ENCODE assay signal across 8 mouse cellular contexts in genomic region chr12:75702084-75702738, GRCm38 (mm10). TPM values are rescaled to one million over a fixed set of nuclear protein-coding genes. Genes with fewer than 3 reads are reported as not detected.
A peak's percentile ranks its signal among the peaks of the same experiment; 100 is the strongest.
DNase-seq lines count a peak whose midpoint lies in the region; ATAC-seq and TF ChIP-seq lines count a peak whose summit lies in the region.

No protein-coding gene starts in this region.

- no peaks in the 10 kb centered on the region for H3K36me3 ChIP-seq in embryonic facial prominence, embryonic 10.5 days (replicated peaks)
- H3K36me3 ChIP-seq in heart, embryonic 14.5 days (ENCODE audit: control insufficient read depth, insufficient read depth, low read length), result no peaks in the 10 kb centered on the region
- H3K36me3 ChIP-seq in limb, embryonic 14.5 days (ENCODE audit: control insufficient read depth, insufficient read depth, low read length), result no peaks in the 10 kb centered on the region

- peak overlapping the region; percentile 69 for H3K4me2 ChIP-seq in heart, embryonic 14.5 days (ENCODE audit: low read length)
- peak overlapping the region; percentile 36 for H3K4me2 ChIP-seq in limb, embryonic 14.5 days (replicated peaks; ENCODE audit: low read depth, low read length, severe bottlenecking)

- ATAC-seq in heart, embryonic 14.5 days (ENCODE audit: insufficient number of reproducible peaks, insufficient read depth, low FRiP score, low read depth), result peak; percentile 26; the same call in 1 of the 2 replicates
- ATAC-seq in limb, embryonic 14.5 days (ENCODE audit: low FRiP score, low read depth), result no peak

- H3K27me3 ChIP-seq in embryonic facial prominence, embryonic 10.5 days (replicated peaks; ENCODE audit: low read depth, poor library complexity, severe bottlenecking), result no peaks in the 10 kb centered on the region
- no peaks in the 10 kb centered on the region for H3K27me3 ChIP-seq in heart, embryonic 14.5 days (ENCODE audit: control insufficient read depth, insufficient read depth, low read length)
- no peaks in the 10 kb centered on the region for H3K27me3 ChIP-seq in limb, embryonic 14.5 days (ENCODE audit: control insufficient read depth, insufficient read depth, low read length)

- H3K27ac ChIP-seq in embryonic facial prominence, embryonic 10.5 days (replicated peaks), result peak overlapping the region; percentile 74
- H3K27ac ChIP-seq in heart, embryonic 14.5 days (replicated peaks in 1 of 2; ENCODE audit: control insufficient read depth in 1 of 2, insufficient read depth in 1 of 2, low read depth in 2 of 2, low read length in 2 of 2), result peak overlapping the region; percentile 44 to 49; a peak in 3 of 4 replicates
- H3K27ac ChIP-seq in limb, embryonic 14.5 days (replicated peaks; ENCODE audit: low read depth, low read length), result 0 out of 2 replicates have a peak overlapping the region, but pooled peaks have one; percentile 38

- TF ChIP-seq POLR2A in limb, embryonic 14.5 days (IDR thresholded peaks at IDR 0.05; ENCODE audit: borderline replicate concordance, extremely low read depth, insufficient read depth, insufficient read length), result no peak

- peaks cover 3% of the 10 kb centered on the region; the same call in 1 of the 2 replicates for H3K9me3 ChIP-seq in embryonic facial prominence, embryonic 10.5 days
- peaks cover 7% of the 10 kb centered on the region; the same call in 1 of the 2 replicates for H3K9me3 ChIP-seq in heart, embryonic 14.5 days (ENCODE audit: control insufficient read depth, low read length)
- no peaks in the 10 kb centered on the region; the same call in 1 of the 2 replicates for H3K9me3 ChIP-seq in limb, embryonic 14.5 days (ENCODE audit: control insufficient read depth, low read length)

- peak overlapping the region; percentile 61 for H3K9ac ChIP-seq in heart, embryonic 14.5 days (ENCODE audit: low read length)
- peak overlapping the region; percentile 18 for H3K9ac ChIP-seq in limb, embryonic 14.5 days (ENCODE audit: low read depth, low read length, severe bottlenecking)

- DNase-seq in adrenal gland, adult 2 months, result peak; percentile 39
- DNase-seq in adrenal gland, adult 18-20 months (ENCODE audit: low spot score in 2 of 2), result no peak
- DNase-seq in embryonic facial prominence, embryonic 10.5 days (ENCODE audit: low spot score), result peak; percentile 10
- no peak for DNase-seq in limb, embryonic 14.5 days (ENCODE audit: low spot score)
- DNase-seq in testis, postnatal 14 days (ENCODE audit: low spot score), result peak; percentile 38
- no peak for DNase-seq in right cerebral cortex, postnatal 36 days (ENCODE audit: low spot score in 2 of 2)
- no peak for DNase-seq in natural killer cell, adult 2 months (ENCODE audit: low spot score in 2 of 2)

- WGBS in embryonic facial prominence, embryonic 10.5 days, result 69% methylated on average over 14 of the region's 14 CpGs
- WGBS in heart, embryonic 14.5 days, result 28% methylated on average over 14 of the region's 14 CpGs
- WGBS in limb, embryonic 14.5 days, result 68% methylated on average over 14 of the region's 14 CpGs

- peak overlapping the region; percentile 43; the same call in 1 of the 2 replicates for H3K4me3 ChIP-seq in embryonic facial prominence, embryonic 10.5 days
- peak overlapping the region; percentile 20 to 23 for H3K4me3 ChIP-seq in heart, embryonic 14.5 days (ENCODE audit: control insufficient read depth in 1 of 2, insufficient read depth in 1 of 2, low read depth in 1 of 2, low read length in 2 of 2)
- H3K4me3 ChIP-seq in limb, embryonic 14.5 days (replicated peaks; ENCODE audit: low read length), result no peak overlapping the region

- peaks cover 14% of the 10 kb centered on the region for H3K4me1 ChIP-seq in embryonic facial prominence, embryonic 10.5 days
- H3K4me1 ChIP-seq in heart, embryonic 14.5 days (ENCODE audit: control insufficient read depth in 2 of 2, insufficient read depth in 2 of 2, low read length in 2 of 2), result peaks cover 8 to 12% of the 10 kb centered on the region in 2 experiments
- H3K4me1 ChIP-seq in limb, embryonic 14.5 days (ENCODE audit: control insufficient read depth, insufficient read depth, low read length), result 0 out of 2 replicates have a peak, but pooled peaks cover 6% of the 10 kb centered on the region

RNA-seq across cellular contexts. Expression of gene Wdr89, which starts 32.9 kb away (rescaled TPM):
- 1 to 10 TPM; 3.2 to 4.9 TPM for total RNA-seq in adrenal gland, adult 2 months (2021)
- polyA plus RNA-seq in adrenal gland, adult 2 months (2012; rRNA removed), result 1.5 and 2.0 TPM in 2 replicates
- total RNA-seq in adrenal gland, adult 18-20 months (2021), result 1 to 10 TPM; 3.4 to 3.9 TPM
- 15.6 and 16.5 TPM in 2 replicates for polyA plus RNA-seq in embryonic facial prominence, embryonic 10.5 days (2016; fragmentation: Nextera tagmentation; extraction: Ambion mirVana)
- 7.6 and 7.8 TPM in 2 replicates for polyA plus RNA-seq in heart, embryonic 14.5 days (2014; fragmentation: Nextera tagmentation; extraction: Ambion mirVana)
- 7.3 and 8.9 TPM in 2 replicates for polyA plus RNA-seq in limb, embryonic 14.5 days (2012; rRNA removed)
- 10.2 and 11.3 TPM in 2 replicates for polyA plus RNA-seq in limb, embryonic 14.5 days (2014; fragmentation: Nextera tagmentation; extraction: Ambion mirVana)

RNA-seq across cellular contexts. Expression of gene Sgpp1, which starts 33.3 kb away (rescaled TPM):
- 100 to 1,000 TPM; 141 to 178 TPM for total RNA-seq in adrenal gland, adult 2 months (2021)
- 143 and 152 TPM in 2 replicates for polyA plus RNA-seq in adrenal gland, adult 2 months (2012; rRNA removed)
- 100 to 1,000 TPM in 1 of 2 experiments, 10 to 100 TPM in 1; 73.8 to 209 TPM for total RNA-seq in adrenal gland, adult 18-20 months (2021)
- polyA plus RNA-seq in embryonic facial prominence, embryonic 10.5 days (2016; fragmentation: Nextera tagmentation; extraction: Ambion mirVana), result 6.0 and 6.5 TPM in 2 replicates
- 22.5 and 25.3 TPM in 2 replicates for polyA plus RNA-seq in heart, embryonic 14.5 days (2014; fragmentation: Nextera tagmentation; extraction: Ambion mirVana)
- 18.4 and 22.4 TPM in 2 replicates for polyA plus RNA-seq in limb, embryonic 14.5 days (2012; rRNA removed)
- polyA plus RNA-seq in limb, embryonic 14.5 days (2014; fragmentation: Nextera tagmentation; extraction: Ambion mirVana), result 29.4 and 36.8 TPM in 2 replicates

Comparison
In these comparisons a context has a peak if more than half of its experiments do, and no peak if none do; other contexts are left out.
1. DNase-seq: peak in adrenal gland, adult 2 months (single experiment), embryonic facial prominence, embryonic 10.5 days (single experiment) and testis, postnatal 14 days (single experiment); none in adrenal gland, adult 18-20 months (0 of 2), limb, embryonic 14.5 days (single experiment), right cerebral cortex, postnatal 36 days (0 of 2) and natural killer cell, adult 2 months (0 of 2).
2. Peak in every context shown above with its lines, with median percentiles within 50 percentile points of each other: H3K27ac ChIP-seq.